Mouse (Mus musculus): ENCODE measurements around the gene Cd86. TPM values are rescaled to one million over a fixed set of nuclear protein-coding genes. Genes with fewer than 3 reads are reported as not detected.

The Cd86 gene
- polyA plus RNA-seq, 1 experiment from 2014 or later: 1.2 TPM

- Histone ChIP-seq H3K4me1 (no peaks in the 10 kb centered on the region), H3K27me3 (no peaks in the 10 kb centered on the region), H3K9me3 (no peaks in the 10 kb centered on the region), H3K9ac (no peak overlapping the region), H3K4me2 (replicated peaks) (no peak overlapping the region), H3K27ac (no peak overlapping the region), H3K4me3 (no peak overlapping the region), H3K36me3 (no peaks in the 10 kb centered on the region)
- WGBS: 79% methylated on average over 6 of the region's 6 CpGs
- ATAC-seq (ENCODE audit: low FRiP score, low read depth): no peak
Observed at GRCm38 (mm10) chr16:36651174-36651766, 14.6 kb downstream of the Cd86 start.

- H3K4me1 ChIP-seq: no peaks in the 10 kb centered on the region
- H3K27ac ChIP-seq: no peak overlapping the region
- ATAC-seq (ENCODE audit: low FRiP score, low read depth): no peak
- H3K4me3 ChIP-seq: no peak overlapping the region
- 86% methylated on average over 4 of the region's 4 CpGs for WGBS
- no peaks in the 10 kb centered on the region for H3K9me3 ChIP-seq
- H3K9ac ChIP-seq: no peak overlapping the region
- H3K36me3 ChIP-seq: no peaks in the 10 kb centered on the region
- no peak overlapping the region for H3K4me2 ChIP-seq (replicated peaks)
- no peaks in the 10 kb centered on the region for H3K27me3 ChIP-seq
Observed at GRCm38 (mm10) chr16:36650511-36650910, 15.4 kb downstream of the Cd86 start.

DNA sequence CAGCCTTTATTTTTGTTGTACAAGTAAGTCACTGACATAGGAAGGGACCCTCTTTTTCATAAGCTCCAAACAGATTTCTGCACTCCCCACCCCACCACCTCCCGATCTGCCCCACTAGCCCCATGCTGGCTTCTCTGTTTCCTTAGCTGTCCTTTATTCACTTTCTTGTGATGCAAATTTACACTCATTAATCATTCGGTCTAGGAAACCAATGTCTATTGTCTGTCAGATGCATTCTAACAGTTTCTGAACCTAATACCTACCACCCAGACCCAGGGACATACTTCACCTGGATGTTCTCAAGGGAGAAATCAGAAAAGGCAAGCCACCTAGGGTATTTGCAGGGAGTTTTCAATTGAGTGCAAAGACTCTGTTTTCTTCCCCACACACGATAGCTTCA lies 16.6 kb downstream of the Cd86 start:
- no peaks in the 10 kb centered on the region for H3K9me3 ChIP-seq
- H3K4me3 ChIP-seq: no peak overlapping the region
- no peaks in the 10 kb centered on the region for H3K4me1 ChIP-seq
- ATAC-seq (ENCODE audit: low FRiP score, low read depth): no peak
- H3K27ac ChIP-seq: no peak overlapping the region
- no peaks in the 10 kb centered on the region for H3K36me3 ChIP-seq
- whole genome bisulfite sequencing: 47% methylated on average over 3 of the region's 3 CpGs
- H3K4me2 ChIP-seq (replicated peaks): no peak overlapping the region
- H3K27me3 ChIP-seq: no peaks in the 10 kb centered on the region
- H3K9ac ChIP-seq: no peak overlapping the region

GRCm38 (mm10) chr16:36645124-36645523 lies 20.8 kb downstream of the Cd86 start:
- Histone ChIP-seq H3K9me3 (no peaks in the 10 kb centered on the region), H3K4me3 (no peak overlapping the region), H3K36me3 (no peaks in the 10 kb centered on the region), H3K9ac (no peak overlapping the region), H3K4me1 (no peaks in the 10 kb centered on the region), H3K27ac (no peak overlapping the region), H3K4me2 (replicated peaks) (no peak overlapping the region), H3K27me3 (no peaks in the 10 kb centered on the region)
- WGBS: 78% methylated on average over 6 of the region's 6 CpGs
- no peak for ATAC-seq (ENCODE audit: low FRiP score, low read depth)

DNA sequence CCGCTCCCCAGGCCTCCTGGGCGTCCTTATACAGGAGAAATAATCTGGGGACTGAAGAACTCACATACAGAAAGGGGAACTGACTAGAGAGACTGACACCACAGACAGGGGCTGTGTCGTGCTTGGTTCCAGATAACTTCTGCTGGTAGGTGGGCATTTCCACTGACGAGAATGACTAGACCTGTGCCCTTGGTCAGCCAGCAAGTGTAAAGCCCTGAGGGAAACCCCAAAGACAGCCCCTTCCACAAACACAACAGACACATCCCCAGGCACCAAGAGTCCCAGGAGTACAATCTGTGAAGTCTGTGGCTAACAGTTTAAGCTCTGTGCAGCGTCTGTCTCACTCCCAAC lies 23.2 kb downstream of the Cd86 start:
- H3K9me3 ChIP-seq: no peaks in the 10 kb centered on the region
- H3K4me3 ChIP-seq: no peak overlapping the region
- no peak overlapping the region for H3K9ac ChIP-seq
- 80% methylated on average over 5 of the region's 5 CpGs for WGBS
- no peak for ATAC-seq (ENCODE audit: low FRiP score, low read depth)
- no peaks in the 10 kb centered on the region for H3K36me3 ChIP-seq
- H3K4me1 ChIP-seq: no peaks in the 10 kb centered on the region
- no peaks in the 10 kb centered on the region for H3K27me3 ChIP-seq
- H3K27ac ChIP-seq: no peak overlapping the region
- H3K4me2 ChIP-seq (replicated peaks): no peak overlapping the region

DNA sequence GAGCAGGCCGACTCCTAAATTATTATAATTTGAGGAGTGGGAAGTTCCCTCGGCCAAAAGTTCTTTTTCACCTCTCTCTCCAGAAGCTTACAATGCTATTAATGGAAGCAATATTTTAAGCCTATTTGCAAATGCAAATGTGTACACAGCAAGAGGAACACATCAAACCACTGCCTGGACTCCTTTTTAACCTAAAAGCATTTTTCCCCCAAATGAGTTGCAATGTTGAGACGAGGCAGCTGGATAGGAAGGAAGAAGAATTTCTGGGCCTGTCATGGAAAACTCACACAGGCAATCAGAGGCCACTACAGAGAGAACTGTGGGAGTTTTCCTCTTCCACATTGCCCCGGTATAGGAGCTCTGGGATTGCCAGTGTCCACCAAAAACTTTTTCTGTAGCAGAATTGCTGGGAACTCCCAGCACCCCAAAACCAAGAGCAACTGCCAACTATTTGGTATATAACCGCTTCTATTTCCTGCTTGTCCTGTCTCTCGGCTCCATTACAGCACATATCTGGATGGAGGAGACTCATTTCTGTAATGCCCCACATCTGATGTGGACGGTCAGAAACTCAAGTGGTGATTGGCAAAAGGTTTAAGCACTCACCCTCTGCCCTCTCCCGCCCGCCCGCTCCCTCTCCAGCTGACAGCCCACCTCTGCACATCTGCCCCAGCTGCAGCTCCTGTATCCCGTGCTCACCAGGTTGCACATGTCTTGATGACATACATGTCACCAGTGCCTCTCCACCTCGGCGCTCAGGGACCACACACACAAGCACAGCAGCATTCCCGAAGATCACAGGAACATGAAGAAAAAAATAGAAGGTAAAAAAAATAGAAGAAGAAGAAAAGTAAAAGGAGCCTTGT lies 23.8 kb downstream of the Cd86 start:
- 80% methylated on average over 14 of the region's 14 CpGs for WGBS
- no peak overlapping the region for H3K4me3 ChIP-seq
- H3K36me3 ChIP-seq: no peaks in the 10 kb centered on the region
- H3K27ac ChIP-seq: no peak overlapping the region
- H3K4me1 ChIP-seq: no peaks in the 10 kb centered on the region
- H3K9ac ChIP-seq: no peak overlapping the region
- no peak for ATAC-seq (ENCODE audit: low FRiP score, low read depth)
- no peaks in the 10 kb centered on the region for H3K9me3 ChIP-seq
- no peaks in the 10 kb centered on the region for H3K27me3 ChIP-seq
- no peak overlapping the region for H3K4me2 ChIP-seq (replicated peaks)

DNA sequence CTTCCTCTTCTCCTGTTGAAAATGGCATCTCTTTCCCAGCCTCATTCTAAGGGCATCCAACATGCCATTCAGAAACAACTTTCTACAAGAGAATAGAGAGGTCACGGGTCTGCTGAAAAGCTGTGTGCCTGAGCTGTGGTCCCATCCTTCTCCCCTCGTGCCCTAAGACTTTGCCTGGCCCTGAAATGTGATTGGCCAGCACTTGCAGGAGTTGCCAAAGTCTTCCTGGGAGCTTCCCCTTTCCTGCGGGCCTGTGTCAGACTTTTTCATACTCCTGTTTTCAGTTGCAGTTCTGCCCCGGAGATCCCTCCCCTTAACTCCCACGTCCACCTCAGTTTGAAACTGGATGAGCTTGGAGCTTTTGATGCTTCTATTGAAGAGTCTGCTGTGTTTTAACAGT lies 24.9 kb downstream of the Cd86 start:
- 76% methylated on average over 5 of the region's 5 CpGs for WGBS
- no peak overlapping the region for H3K27ac ChIP-seq
- no peaks in the 10 kb centered on the region for H3K4me1 ChIP-seq
- no peaks in the 10 kb centered on the region for H3K36me3 ChIP-seq
- no peak overlapping the region for H3K9ac ChIP-seq
- H3K27me3 ChIP-seq: no peaks in the 10 kb centered on the region
- no peaks in the 10 kb centered on the region for H3K9me3 ChIP-seq
- no peak for ATAC-seq (ENCODE audit: low FRiP score, low read depth)
- H3K4me2 ChIP-seq (replicated peaks): no peak overlapping the region
- H3K4me3 ChIP-seq: no peak overlapping the region

- 85% methylated on average over 16 of the region's 16 CpGs for WGBS
- no peak overlapping the region for H3K4me3 ChIP-seq
- ATAC-seq (ENCODE audit: low FRiP score, low read depth): no peak
Observed at GRCm38 (mm10) chr16:36639812-36640504, 25.9 kb downstream of the Cd86 start.

DNA sequence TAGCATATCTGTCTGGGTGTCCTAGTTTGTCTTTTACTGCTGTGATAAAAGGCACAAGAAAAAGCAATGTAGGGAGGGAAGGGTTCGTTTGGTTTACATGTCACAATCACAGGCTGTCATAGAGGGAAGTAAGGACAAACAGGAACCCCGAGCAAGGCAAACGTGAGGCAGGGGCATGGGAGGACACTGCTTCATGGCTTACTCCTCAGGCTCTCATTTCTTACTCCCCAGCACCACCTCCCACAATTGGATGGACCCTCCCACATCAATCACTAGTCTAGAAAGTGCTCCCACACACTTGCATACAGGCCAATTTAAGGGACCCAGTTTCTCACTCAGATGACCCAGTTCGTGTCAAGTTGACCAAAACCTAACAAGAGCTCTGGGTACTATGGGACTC lies 29.1 kb downstream of the Cd86 start:
- Histone ChIP-seq H3K4me1 (no peaks in the 10 kb centered on the region), H3K36me3 (no peaks in the 10 kb centered on the region), H3K4me2 (replicated peaks) (no peak overlapping the region), H3K27me3 (no peaks in the 10 kb centered on the region), H3K9me3 (no peaks in the 10 kb centered on the region), H3K27ac (no peak overlapping the region), H3K9ac (no peak overlapping the region), H3K4me3 (no peak overlapping the region)
- WGBS: 70% methylated on average over 4 of the region's 4 CpGs
- ATAC-seq (ENCODE audit: low FRiP score, low read depth): no peak

More at GRCm38 (mm10) chr16:36639812-36640504, 25.9 kb downstream of the Cd86 start:
- Histone ChIP-seq H3K9me3 (no peaks in the 10 kb centered on the region), H3K27me3 (no peaks in the 10 kb centered on the region), H3K36me3 (no peaks in the 10 kb centered on the region), H3K27ac (no peak overlapping the region), H3K9ac (no peak overlapping the region), H3K4me2 (replicated peaks) (no peak overlapping the region), H3K4me1 (no peaks in the 10 kb centered on the region)

- H3K9ac ChIP-seq: no peak overlapping the region
- no peak for ATAC-seq (ENCODE audit: low FRiP score, low read depth)
- H3K4me2 ChIP-seq (replicated peaks): no peak overlapping the region
- H3K9me3 ChIP-seq: no peaks in the 10 kb centered on the region
- H3K27ac ChIP-seq: no peak overlapping the region
- H3K36me3 ChIP-seq: no peaks in the 10 kb centered on the region
- no peak overlapping the region for H3K4me3 ChIP-seq
- no peaks in the 10 kb centered on the region for H3K4me1 ChIP-seq
- H3K27me3 ChIP-seq: no peaks in the 10 kb centered on the region
- WGBS: 92% methylated on average over 23 of the region's 23 CpGs
Observed at GRCm38 (mm10) chr16:36634971-36635710, 30.7 kb downstream of the Cd86 start.

DNA sequence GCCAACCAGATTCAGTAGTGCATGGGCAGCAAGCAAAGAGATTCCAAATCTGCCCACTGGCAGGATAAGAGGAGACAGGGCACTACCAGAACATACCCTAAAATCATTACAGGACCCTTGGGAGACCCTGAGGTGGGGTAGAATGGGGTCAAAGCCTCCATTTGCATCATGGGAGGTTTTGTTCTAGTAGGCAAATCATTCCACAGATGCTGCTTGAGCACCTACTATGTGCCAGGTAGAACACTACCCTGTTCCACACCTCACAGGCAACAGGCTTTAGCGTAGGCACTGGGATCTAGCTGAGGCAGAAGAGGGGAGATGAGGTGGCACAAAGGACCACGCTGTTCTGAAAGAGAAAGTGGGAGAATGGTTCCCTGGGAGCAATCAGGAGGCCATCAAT lies 31.5 kb downstream of the Cd86 start:
- Histone ChIP-seq H3K4me3 (no peak overlapping the region), H3K27ac (no peak overlapping the region), H3K9me3 (no peaks in the 10 kb centered on the region), H3K27me3 (no peaks in the 10 kb centered on the region), H3K4me2 (replicated peaks) (no peak overlapping the region), H3K4me1 (no peaks in the 10 kb centered on the region), H3K36me3 (no peaks in the 10 kb centered on the region), H3K9ac (no peak overlapping the region)
- no peak for ATAC-seq (ENCODE audit: low FRiP score, low read depth)
- WGBS: 94% methylated on average over 2 of the region's 2 CpGs

DNA sequence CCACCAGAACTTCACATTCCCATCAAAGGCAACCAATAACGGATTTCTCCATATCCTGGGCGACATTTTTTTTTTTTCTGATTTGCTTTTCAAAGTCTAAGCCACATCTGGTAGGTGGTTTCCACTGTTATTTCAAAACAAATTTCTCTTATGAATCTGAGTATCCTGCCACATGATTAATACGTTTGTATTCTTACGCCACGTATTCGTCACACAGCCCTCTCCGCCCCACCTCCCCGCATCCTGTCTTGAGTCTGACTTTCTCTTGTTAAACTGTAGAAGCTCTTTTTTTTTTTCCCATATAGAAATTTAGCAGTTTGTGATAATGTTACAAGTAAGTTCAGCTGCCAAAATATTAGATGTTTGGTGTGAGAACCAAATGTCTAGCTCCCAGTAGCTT lies 33.7 kb downstream of the Cd86 start:
- H3K4me3 ChIP-seq: no peak overlapping the region
- no peak for ATAC-seq (ENCODE audit: low FRiP score, low read depth)
- H3K4me1 ChIP-seq: no peaks in the 10 kb centered on the region
- no peaks in the 10 kb centered on the region for H3K36me3 ChIP-seq
- no peaks in the 10 kb centered on the region for H3K27me3 ChIP-seq
- H3K27ac ChIP-seq: no peak overlapping the region
- 89% methylated on average over 8 of the region's 8 CpGs for WGBS
- no peak overlapping the region for H3K9ac ChIP-seq
- H3K4me2 ChIP-seq (replicated peaks): no peak overlapping the region
- H3K9me3 ChIP-seq: no peaks in the 10 kb centered on the region

Measured in limb, embryonic 13.5 days (tissue).